Mouse (Mus musculus): Measurements from ENCODE around the gene Tet3.
"Not testable (repeated sequence)": the region's sequence is repeated elsewhere in the genome, so short reads cannot be mapped to it uniquely, and the experiment has no call there.

Tet3 gene

GRCm38 (mm10) chr6:83371350-83371749, 87.5 kb downstream of the Tet3 start:
- no peak for DNase-seq (ENCODE audit: inconsistent ontology term)

GRCm38 (mm10) chr6:83370316-83370965, 88.4 kb downstream of the Tet3 start:
- DNase-seq (ENCODE audit: inconsistent ontology term): no peak

GRCm38 (mm10) chr6:83363075-83363474, 95.8 kb downstream of the Tet3 start:
- DNase-seq (ENCODE audit: inconsistent ontology term): no peak

- DNase-seq (ENCODE audit: inconsistent ontology term): no peak
Measured at GRCm38 (mm10) chr6:83361523-83362248, 97.2 kb downstream of the Tet3 start.

- no peak for DNase-seq (ENCODE audit: inconsistent ontology term)
Measured at GRCm38 (mm10) chr6:83357436-83357835, 101.4 kb downstream of the Tet3 start.

- DNase-seq (ENCODE audit: inconsistent ontology term): peak; percentile 52
Measured at GRCm38 (mm10) chr6:83356569-83357138, 102.2 kb downstream of the Tet3 start.

- DNase-seq (ENCODE audit: inconsistent ontology term): no peak
Measured at GRCm38 (mm10) chr6:83354856-83355781, 103.8 kb downstream of the Tet3 start.

- no peak for DNase-seq (ENCODE audit: inconsistent ontology term)
Measured at GRCm38 (mm10) chr6:83352666-83353410, 106.0 kb downstream of the Tet3 start.

GRCm38 (mm10) chr6:83351490-83352160, 107.3 kb downstream of the Tet3 start:
- no peak for DNase-seq (ENCODE audit: inconsistent ontology term)

- no peak for DNase-seq (ENCODE audit: inconsistent ontology term)
Measured at GRCm38 (mm10) chr6:83350851-83351405, 108.0 kb downstream of the Tet3 start.

GRCm38 (mm10) chr6:83350172-83350571, 108.7 kb downstream of the Tet3 start:
- DNase-seq (ENCODE audit: inconsistent ontology term): no peak

GRCm38 (mm10) chr6:83349274-83349958, 109.5 kb downstream of the Tet3 start:
- peak; percentile 83 for DNase-seq (ENCODE audit: inconsistent ontology term)

- no peak for DNase-seq (ENCODE audit: inconsistent ontology term)
Measured at GRCm38 (mm10) chr6:83348873-83349272, 110.0 kb downstream of the Tet3 start, which contains the start of gene Bola3. Gene Bola3 (plus strand): TSS chr6:83349147.

- no peak for DNase-seq (ENCODE audit: inconsistent ontology term)
Measured at GRCm38 (mm10) chr6:83347916-83348315, 111.0 kb downstream of the Tet3 start.

GRCm38 (mm10) chr6:83345285-83345684, 113.6 kb downstream of the Tet3 start:
- not testable (repeated sequence) for DNase-seq (ENCODE audit: inconsistent ontology term)

- no peak for DNase-seq (ENCODE audit: inconsistent ontology term)
Measured at GRCm38 (mm10) chr6:83342957-83343356, 115.9 kb downstream of the Tet3 start.

GRCm38 (mm10) chr6:83341387-83341786, 117.5 kb downstream of the Tet3 start:
- DNase-seq (ENCODE audit: inconsistent ontology term): no peak

GRCm38 (mm10) chr6:83327591-83328190, 131.2 kb downstream of the Tet3 start:
- DNase-seq (ENCODE audit: inconsistent ontology term): no peak

- DNase-seq (ENCODE audit: inconsistent ontology term): no peak
Measured at GRCm38 (mm10) chr6:83326761-83327160, 132.1 kb downstream of the Tet3 start.

Measured in Muller cell, postnatal 12 days (primary cell).